Mouse (Mus musculus) heart, postnatal 14 days (tissue): Measurements from ENCODE around the gene Tmem97. TPM values are rescaled to one million over a fixed set of nuclear protein-coding genes. Genes with fewer than 3 reads are reported as not detected.

Experiments used
- total RNA-seq, 2 experiments: library from RNA; stranded (reverse); gene quantifications; 2 replicates each; pipeline ENCODE4 v1.2.3; 2021

Tmem97 gene
- total RNA-seq, 2 experiments from 2014 or later = 8.8 to 10.3 TPM

Other genes starting within 250 kb of the Tmem97 start
- 1 to 10 TPM; 2.2 to 4.2 TPM for gene Spag5, start 249.2 kb downstream of the Tmem97 start, total RNA-seq
- gene Aldoc, start 227.8 kb downstream of the Tmem97 start, total RNA-seq = 1 to 10 TPM in 1 of 2 experiments, under 1 TPM in 1; 0.54 to 1.0 TPM
- gene Pigs, start 222.4 kb downstream of the Tmem97 start, total RNA-seq = 10 to 100 TPM; 23.5 to 23.9 TPM
- 1 to 10 TPM; 5.9 to 6.3 TPM for gene Unc119, start 207.3 kb downstream of the Tmem97 start, total RNA-seq
- under 1 TPM in 1 of 2 experiments, not detected in 1; 0.24 TPM for gene Foxn1, start 164.2 kb downstream of the Tmem97 start, total RNA-seq
- not detected for gene Slc13a2, start 128.6 kb downstream of the Tmem97 start, total RNA-seq
- gene Slc46a1, start 85.1 kb downstream of the Tmem97 start, total RNA-seq = 1 to 10 TPM; 2.3 to 3.1 TPM
- under 1 TPM; 0.37 to 0.79 TPM for gene Sarm1, start 53.0 kb downstream of the Tmem97 start, total RNA-seq
- gene Vtn, start 51.7 kb downstream of the Tmem97 start, total RNA-seq = 10 to 100 TPM; 32.0 to 36.5 TPM
- not detected for gene Sebox, start 47.3 kb downstream of the Tmem97 start, total RNA-seq
- gene Tmem199, start 38.6 kb downstream of the Tmem97 start, total RNA-seq = 10 to 100 TPM; 11.7 to 12.1 TPM
- 100 to 1,000 TPM; 153 to 155 TPM for gene Poldip2, start 38.6 kb downstream of the Tmem97 start, total RNA-seq
- gene Tnfaip1, start 14.4 kb downstream of the Tmem97 start, total RNA-seq = 10 to 100 TPM; 47.7 to 50.7 TPM
- gene Ift20, start 14.4 kb downstream of the Tmem97 start, total RNA-seq = 10 to 100 TPM; 48.4 to 50.0 TPM
- gene Nlk, start 146.6 kb upstream of the Tmem97 start, total RNA-seq = 10 to 100 TPM; 14.4 to 16.3 TPM
- gene Ccnq, start 201.0 kb upstream of the Tmem97 start, total RNA-seq = 10 to 100 TPM; 12.9 to 14.2 TPM